Mouse (Mus musculus): ENCODE measurements around the gene Arid3a. TPM values are rescaled to one million over a fixed set of nuclear protein-coding genes. Genes with fewer than 3 reads are reported as not detected.

The Arid3a gene
- polyA plus RNA-seq, 1 experiment = 6.7 TPM

GRCm38 (mm10) chr10:79971183-79971497, 44.3 kb downstream of the Arid3a start:
- H3K27ac ChIP-seq (ENCODE audit: insufficient read depth, low read depth, low read length) = no peak overlapping the region
- H3K36me3 ChIP-seq (ENCODE audit: control insufficient read depth, insufficient read depth, low read length) = no peaks in the 10 kb centered on the region
- no peak for TF ChIP-seq POLR2A (IDR thresholded peaks at IDR 0.05; ENCODE audit: low read depth, low read length)
- TF ChIP-seq CTCF (conservative IDR thresholded peaks at IDR 0.05; ENCODE audit: insufficient read depth, insufficient read length, low read depth, low read length) = no peak
- H3K4me1 ChIP-seq (ENCODE audit: control insufficient read depth, insufficient read depth, low read length) = peaks cover 22% of the 10 kb centered on the region
- DNase-seq = no peak
- no peak overlapping the region for H3K4me3 ChIP-seq (ENCODE audit: insufficient read depth, low read depth, low read length)
- H3K27me3 ChIP-seq (replicated peaks; ENCODE audit: control insufficient read depth, insufficient read depth, low read length) = no peaks in the 10 kb centered on the region
- 11% methylated on average over 21 of the region's 21 CpGs for WGBS

GRCm38 (mm10) chr10:79972831-79973230, 46.0 kb downstream of the Arid3a start:
- H3K36me3 ChIP-seq (ENCODE audit: control insufficient read depth, insufficient read depth, low read length) = peaks cover 11% of the 10 kb centered on the region
- 30% methylated on average over 14 of the region's 14 CpGs for WGBS
- H3K4me3 ChIP-seq (ENCODE audit: insufficient read depth, low read depth, low read length) = no peak overlapping the region
- peaks cover 17% of the 10 kb centered on the region for H3K4me1 ChIP-seq (ENCODE audit: control insufficient read depth, insufficient read depth, low read length)
- no peak overlapping the region for H3K27ac ChIP-seq (ENCODE audit: insufficient read depth, low read depth, low read length)
- H3K27me3 ChIP-seq (replicated peaks; ENCODE audit: control insufficient read depth, insufficient read depth, low read length) = no peaks in the 10 kb centered on the region
- DNase-seq = peak; percentile 74
- TF ChIP-seq POLR2A (IDR thresholded peaks at IDR 0.05; ENCODE audit: low read depth, low read length) = no peak
- no peak for TF ChIP-seq CTCF (conservative IDR thresholded peaks at IDR 0.05; ENCODE audit: insufficient read depth, insufficient read length, low read depth, low read length)

GRCm38 (mm10) chr10:79974087-79974486, 47.2 kb downstream of the Arid3a start:
- Histone ChIP-seq H3K4me1 (ENCODE audit: control insufficient read depth, insufficient read depth, low read length) (peaks cover 7% of the 10 kb centered on the region; the same call in 1 of the 2 replicates), H3K27ac (ENCODE audit: insufficient read depth, low read depth, low read length) (no peak overlapping the region), H3K36me3 (ENCODE audit: control insufficient read depth, insufficient read depth, low read length) (peaks cover 13% of the 10 kb centered on the region), H3K4me3 (ENCODE audit: insufficient read depth, low read depth, low read length) (no peak overlapping the region), H3K27me3 (replicated peaks; ENCODE audit: control insufficient read depth, insufficient read depth, low read length) (no peaks in the 10 kb centered on the region)
- DNase-seq = no peak
- TF ChIP-seq CTCF (conservative IDR thresholded peaks at IDR 0.05; ENCODE audit: insufficient read depth, insufficient read length, low read depth, low read length) = no peak
- no peak for TF ChIP-seq POLR2A (IDR thresholded peaks at IDR 0.05; ENCODE audit: low read depth, low read length)
- 87% methylated on average over 21 of the region's 21 CpGs for WGBS

GRCm38 (mm10) chr10:79974668-79975067, 47.8 kb downstream of the Arid3a start:
- no peak for DNase-seq
- H3K36me3 ChIP-seq (ENCODE audit: control insufficient read depth, insufficient read depth, low read length) = peaks cover 13% of the 10 kb centered on the region
- H3K4me3 ChIP-seq (ENCODE audit: insufficient read depth, low read depth, low read length) = no peak overlapping the region
- H3K27ac ChIP-seq (ENCODE audit: insufficient read depth, low read depth, low read length) = no peak overlapping the region
- H3K27me3 ChIP-seq (replicated peaks; ENCODE audit: control insufficient read depth, insufficient read depth, low read length) = no peaks in the 10 kb centered on the region
- H3K4me1 ChIP-seq (ENCODE audit: control insufficient read depth, insufficient read depth, low read length) = peaks cover 1% of the 10 kb centered on the region; the same call in 1 of the 2 replicates
- 79% methylated on average over 8 of the region's 8 CpGs for WGBS
- no peak for TF ChIP-seq CTCF (conservative IDR thresholded peaks at IDR 0.05; ENCODE audit: insufficient read depth, insufficient read length, low read depth, low read length)
- TF ChIP-seq POLR2A (IDR thresholded peaks at IDR 0.05; ENCODE audit: low read depth, low read length) = no peak

GRCm38 (mm10) chr10:79976071-79976721, 49.4 kb downstream of the Arid3a start:
- TF ChIP-seq CTCF (conservative IDR thresholded peaks at IDR 0.05; ENCODE audit: insufficient read depth, insufficient read length, low read depth, low read length) = no peak
- no peak for TF ChIP-seq POLR2A (IDR thresholded peaks at IDR 0.05; ENCODE audit: low read depth, low read length)
- Histone ChIP-seq H3K27ac (ENCODE audit: insufficient read depth, low read depth, low read length) (no peak overlapping the region), H3K36me3 (ENCODE audit: control insufficient read depth, insufficient read depth, low read length) (peaks cover 13% of the 10 kb centered on the region)

GRCm38 (mm10) chr10:79976722-79977107, 49.9 kb downstream of the Arid3a start:
- 85% methylated on average over 33 of the region's 36 CpGs for WGBS
- Histone ChIP-seq H3K4me3 (ENCODE audit: insufficient read depth, low read depth, low read length) (no peak overlapping the region), H3K27ac (ENCODE audit: insufficient read depth, low read depth, low read length) (no peak overlapping the region), H3K4me1 (ENCODE audit: control insufficient read depth, insufficient read depth, low read length) (no peaks in the 10 kb centered on the region), H3K27me3 (replicated peaks; ENCODE audit: control insufficient read depth, insufficient read depth, low read length) (no peaks in the 10 kb centered on the region), H3K36me3 (ENCODE audit: control insufficient read depth, insufficient read depth, low read length) (peaks cover 13% of the 10 kb centered on the region)
- TF ChIP-seq POLR2A (IDR thresholded peaks at IDR 0.05; ENCODE audit: low read depth, low read length) (no peak), CTCF (conservative IDR thresholded peaks at IDR 0.05; ENCODE audit: insufficient read depth, insufficient read length, low read depth, low read length) (no peak)
- DNase-seq = no peak

More at GRCm38 (mm10) chr10:79976071-79976721, 49.4 kb downstream of the Arid3a start:
- H3K4me3 ChIP-seq (ENCODE audit: insufficient read depth, low read depth, low read length) = no peak overlapping the region
- 91% methylated on average over 28 of the region's 28 CpGs for WGBS
- no peaks in the 10 kb centered on the region for H3K27me3 ChIP-seq (replicated peaks; ENCODE audit: control insufficient read depth, insufficient read depth, low read length)
- no peaks in the 10 kb centered on the region for H3K4me1 ChIP-seq (ENCODE audit: control insufficient read depth, insufficient read depth, low read length)
- no peak for DNase-seq

- 88% methylated on average over 28 of the region's 28 CpGs for WGBS
- peaks cover 13% of the 10 kb centered on the region for H3K36me3 ChIP-seq (ENCODE audit: control insufficient read depth, insufficient read depth, low read length)
Measured at GRCm38 (mm10) chr10:79977324-79977723, 50.5 kb downstream of the Arid3a start.

More at GRCm38 (mm10) chr10:79977324-79977723, 50.5 kb downstream of the Arid3a start:
- no peak for DNase-seq
- TF ChIP-seq CTCF (conservative IDR thresholded peaks at IDR 0.05; ENCODE audit: insufficient read depth, insufficient read length, low read depth, low read length) (no peak), POLR2A (IDR thresholded peaks at IDR 0.05; ENCODE audit: low read depth, low read length) (no peak)
- H3K27ac ChIP-seq (ENCODE audit: insufficient read depth, low read depth, low read length) = no peak overlapping the region
- H3K4me3 ChIP-seq (ENCODE audit: insufficient read depth, low read depth, low read length) = no peak overlapping the region
- H3K27me3 ChIP-seq (replicated peaks; ENCODE audit: control insufficient read depth, insufficient read depth, low read length) = no peaks in the 10 kb centered on the region
- H3K4me1 ChIP-seq (ENCODE audit: control insufficient read depth, insufficient read depth, low read length) = 0 out of 2 replicates have a peak, but pooled peaks cover under 1% of the 10 kb centered on the region
